Mouse (Mus musculus): Measurements from ENCODE around the gene Ssbp4. TPM values are rescaled to one million over a fixed set of nuclear protein-coding genes. Genes with fewer than 3 reads are reported as not detected.

The Ssbp4 gene
- polyA plus RNA-seq, 1 experiment = 138 TPM

DNA sequence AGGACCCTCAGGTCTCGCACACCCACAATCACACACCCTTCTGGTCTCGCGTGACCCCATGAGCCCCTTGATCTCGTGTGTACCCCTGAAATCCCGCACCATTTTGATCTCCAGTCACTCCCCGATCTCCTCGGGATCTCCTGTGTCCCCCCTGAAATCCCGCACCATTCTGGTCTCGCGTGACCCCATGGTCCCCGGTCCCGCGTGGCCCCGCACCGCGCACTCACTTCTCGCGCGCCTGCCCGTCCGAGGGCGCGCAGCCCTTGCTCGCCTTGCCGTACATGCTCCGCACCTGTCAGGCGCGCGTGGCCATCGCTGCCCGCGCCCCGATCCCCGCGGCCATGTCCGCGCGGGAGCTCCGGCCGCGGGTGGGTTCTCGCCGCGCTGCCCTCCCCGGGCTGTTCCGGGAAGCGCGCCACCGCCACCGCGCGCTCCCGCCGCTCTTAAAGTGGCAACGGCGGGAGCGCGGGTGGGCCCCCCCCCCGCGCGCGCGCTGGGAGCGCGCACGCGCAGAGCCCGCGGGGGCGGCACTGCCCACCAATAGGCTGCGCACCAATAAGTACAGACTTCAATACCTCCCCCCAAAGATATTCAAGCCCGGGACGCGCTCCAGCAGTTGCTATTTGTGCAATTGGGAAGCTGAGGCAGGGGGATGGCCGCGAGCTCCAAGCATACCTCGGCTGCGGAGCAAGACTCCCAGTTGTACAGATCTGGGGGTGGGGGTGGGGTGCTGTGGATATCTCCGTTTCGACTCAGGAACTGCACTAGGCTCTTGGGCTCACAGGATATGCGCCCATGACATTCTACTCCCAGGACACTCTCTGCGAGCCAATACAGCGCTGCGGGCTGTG is 549 bp downstream of the Ssbp4 start:
- 1% methylated on average over 84 of the region's 84 CpGs for WGBS
- TF ChIP-seq POLR2A (IDR thresholded peaks at IDR 0.05; ENCODE audit: low read depth, low read length) (peak; percentile 48; the same call in 1 of the 2 replicates), CTCF (IDR thresholded peaks at IDR 0.05; ENCODE audit: extremely low read depth, insufficient read length, insufficient replicate concordance, low read depth, low read length) (no peak)
- Histone ChIP-seq H3K4me3 (ENCODE audit: low read depth, low read length) (peak overlapping the region; percentile 99), H3K36me3 (ENCODE audit: control insufficient read depth, insufficient read depth, low read length) (no peaks in the 10 kb centered on the region), H3K27me3 (ENCODE audit: control insufficient read depth, insufficient read depth, low read length) (no peaks in the 10 kb centered on the region), H3K4me1 (ENCODE audit: control insufficient read depth, insufficient read depth, insufficient read length, low read length) (peaks cover 24% of the 10 kb centered on the region), H3K27ac (ENCODE audit: insufficient read depth, low read depth, low read length) (peak overlapping the region; percentile 51)

GRCm38 (mm10) chr8:70607603-70607897 is 1.1 kb downstream of the Ssbp4 start:
- 25% methylated on average over 6 of the region's 6 CpGs for WGBS
- peaks cover 24% of the 10 kb centered on the region for H3K4me1 ChIP-seq (ENCODE audit: control insufficient read depth, insufficient read depth, insufficient read length, low read length)

GRCm38 (mm10) chr8:70606780-70607602 is 1.7 kb downstream of the Ssbp4 start:
- Histone ChIP-seq H3K36me3 (ENCODE audit: control insufficient read depth, insufficient read depth, low read length) (0 out of 2 replicates have a peak, but pooled peaks cover 2% of the 10 kb centered on the region), H3K27me3 (ENCODE audit: control insufficient read depth, insufficient read depth, low read length) (no peaks in the 10 kb centered on the region), H3K4me3 (ENCODE audit: low read depth, low read length) (peak overlapping the region; percentile 99), H3K4me1 (ENCODE audit: control insufficient read depth, insufficient read depth, insufficient read length, low read length) (peaks cover 24% of the 10 kb centered on the region), H3K27ac (ENCODE audit: insufficient read depth, low read depth, low read length) (no peak overlapping the region)
- WGBS = 66% methylated on average over 18 of the region's 18 CpGs
- TF ChIP-seq CTCF (IDR thresholded peaks at IDR 0.05; ENCODE audit: extremely low read depth, insufficient read length, insufficient replicate concordance, low read depth, low read length) = no peak
- TF ChIP-seq POLR2A (IDR thresholded peaks at IDR 0.05; ENCODE audit: low read depth, low read length) = no peak

More at GRCm38 (mm10) chr8:70607603-70607897, 1.1 kb downstream of the Ssbp4 start:
- H3K27ac ChIP-seq (ENCODE audit: insufficient read depth, low read depth, low read length) = 0 out of 2 replicates have a peak overlapping the region, but pooled peaks have one; percentile 34
- TF ChIP-seq POLR2A (IDR thresholded peaks at IDR 0.05; ENCODE audit: low read depth, low read length) (no peak), CTCF (IDR thresholded peaks at IDR 0.05; ENCODE audit: extremely low read depth, insufficient read length, insufficient replicate concordance, low read depth, low read length) (no peak)
- H3K27me3 ChIP-seq (ENCODE audit: control insufficient read depth, insufficient read depth, low read length) = no peaks in the 10 kb centered on the region
- H3K4me3 ChIP-seq (ENCODE audit: low read depth, low read length) = peak overlapping the region; percentile 99
- no peaks in the 10 kb centered on the region for H3K36me3 ChIP-seq (ENCODE audit: control insufficient read depth, insufficient read depth, low read length)

- no peak overlapping the region for H3K27ac ChIP-seq (ENCODE audit: insufficient read depth, low read depth, low read length)
- H3K27me3 ChIP-seq (ENCODE audit: control insufficient read depth, insufficient read depth, low read length) = no peaks in the 10 kb centered on the region
- no peak overlapping the region for H3K4me3 ChIP-seq (ENCODE audit: low read depth, low read length)
- TF ChIP-seq POLR2A (IDR thresholded peaks at IDR 0.05; ENCODE audit: low read depth, low read length) (no peak), CTCF (IDR thresholded peaks at IDR 0.05; ENCODE audit: extremely low read depth, insufficient read length, insufficient replicate concordance, low read depth, low read length) (no peak)
- H3K4me1 ChIP-seq (ENCODE audit: control insufficient read depth, insufficient read depth, insufficient read length, low read length) = peaks cover 22% of the 10 kb centered on the region
- 0 out of 2 replicates have a peak, but pooled peaks cover 2% of the 10 kb centered on the region for H3K36me3 ChIP-seq (ENCODE audit: control insufficient read depth, insufficient read depth, low read length)
- 83% methylated on average over 9 of the region's 9 CpGs for whole genome bisulfite sequencing
Observed at GRCm38 (mm10) chr8:70605871-70606779, 2.5 kb downstream of the Ssbp4 start.

DNA sequence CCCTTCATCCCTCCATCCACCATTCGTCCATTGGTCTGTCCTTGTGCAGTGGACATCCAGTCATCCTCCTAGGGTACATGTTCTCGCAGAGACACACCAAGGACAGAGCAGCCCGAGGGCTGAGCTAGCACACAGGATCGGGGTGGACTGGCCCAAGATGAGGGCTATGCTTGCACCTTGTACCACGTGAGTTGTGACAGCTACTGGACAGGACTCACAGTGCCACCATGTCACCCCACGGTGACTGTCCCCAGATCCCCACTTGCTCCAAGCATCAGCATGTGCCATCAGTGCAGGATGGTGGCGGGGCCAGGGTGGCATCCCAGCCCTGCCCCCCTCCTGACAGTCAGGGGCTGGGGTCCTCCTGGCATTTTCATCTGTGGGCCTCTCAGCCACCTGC is 4.1 kb downstream of the Ssbp4 start:
- Histone ChIP-seq H3K36me3 (ENCODE audit: control insufficient read depth, insufficient read depth, low read length) (0 out of 2 replicates have a peak, but pooled peaks cover 2% of the 10 kb centered on the region), H3K27me3 (ENCODE audit: control insufficient read depth, insufficient read depth, low read length) (no peaks in the 10 kb centered on the region), H3K4me3 (ENCODE audit: low read depth, low read length) (no peak overlapping the region), H3K27ac (ENCODE audit: insufficient read depth, low read depth, low read length) (no peak overlapping the region), H3K4me1 (ENCODE audit: control insufficient read depth, insufficient read depth, insufficient read length, low read length) (peaks cover 22% of the 10 kb centered on the region)
- no peak for TF ChIP-seq POLR2A (IDR thresholded peaks at IDR 0.05; ENCODE audit: low read depth, low read length)
- WGBS = 90% methylated on average over 7 of the region's 7 CpGs

DNA sequence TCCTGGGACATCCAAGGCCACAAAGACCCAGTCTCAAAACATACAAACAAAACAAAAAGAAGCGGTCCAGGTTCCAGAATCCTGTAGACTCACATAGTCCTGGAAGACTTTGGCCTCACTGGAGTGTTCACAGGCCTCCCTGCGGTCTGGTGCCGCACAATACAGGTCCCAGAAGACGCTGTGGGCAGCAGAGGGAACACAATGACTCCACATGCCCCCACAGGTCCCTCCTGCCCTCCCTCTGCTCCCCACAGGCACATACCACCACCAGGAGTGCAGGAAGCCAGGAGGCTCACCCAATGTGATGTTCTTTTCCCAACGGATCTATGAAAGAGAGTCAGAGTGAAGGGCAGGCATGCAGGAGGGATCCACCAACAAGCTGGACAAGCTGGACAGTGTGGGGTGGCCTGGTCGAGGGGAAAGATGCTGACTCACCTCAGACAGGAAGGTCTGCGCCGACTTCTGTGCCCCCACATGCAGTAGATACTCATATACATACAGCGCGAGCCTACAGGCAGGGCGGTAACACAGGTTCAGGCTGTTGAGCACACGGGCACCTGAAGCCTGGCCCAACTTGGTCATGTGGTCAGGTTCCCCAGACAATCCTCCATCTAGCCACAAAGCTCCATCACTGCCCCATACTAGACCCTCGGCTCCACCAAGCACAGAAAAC is 6.4 kb downstream of the Ssbp4 start:
- Histone ChIP-seq H3K4me3 (ENCODE audit: low read depth, low read length) (no peak overlapping the region), H3K4me1 (ENCODE audit: control insufficient read depth, insufficient read depth, insufficient read length, low read length) (peaks cover 10% of the 10 kb centered on the region), H3K27me3 (ENCODE audit: control insufficient read depth, insufficient read depth, low read length) (no peaks in the 10 kb centered on the region), H3K36me3 (ENCODE audit: control insufficient read depth, insufficient read depth, low read length) (peaks cover 7% of the 10 kb centered on the region; the same call in 1 of the 2 replicates), H3K27ac (ENCODE audit: insufficient read depth, low read depth, low read length) (no peak overlapping the region)
- WGBS = 93% methylated on average over 13 of the region's 13 CpGs
- no peak for TF ChIP-seq CTCF (IDR thresholded peaks at IDR 0.05; ENCODE audit: extremely low read depth, insufficient read length, insufficient replicate concordance, low read depth, low read length)
- TF ChIP-seq POLR2A (IDR thresholded peaks at IDR 0.05; ENCODE audit: low read depth, low read length) = no peak
